Mouse (Mus musculus) cortical plate, adult 2 months (tissue): ENCODE measurements around the gene Rnf213.

Experiments
- CTCF ChIP-seq: fragments of 200-500 bp; IDR thresholded peaks from 2 replicates; pipeline ENCODE4 v1.5.1; 2011; ENCODE audit warnings: mild to moderate bottlenecking, control low read depth, low read length; ENCODE audit not compliant: insufficient read depth; ENCODE audit errors: extremely low read depth
- POLR2A ChIP-seq: fragments of 200-500 bp; IDR thresholded peaks from 2 replicates; pipeline ENCODE4 v1.6.1; 2011; ENCODE audit warnings: mild to moderate bottlenecking, low read length, control low read depth; ENCODE audit not compliant: insufficient read depth; ENCODE audit errors: extremely low read depth

DNA sequence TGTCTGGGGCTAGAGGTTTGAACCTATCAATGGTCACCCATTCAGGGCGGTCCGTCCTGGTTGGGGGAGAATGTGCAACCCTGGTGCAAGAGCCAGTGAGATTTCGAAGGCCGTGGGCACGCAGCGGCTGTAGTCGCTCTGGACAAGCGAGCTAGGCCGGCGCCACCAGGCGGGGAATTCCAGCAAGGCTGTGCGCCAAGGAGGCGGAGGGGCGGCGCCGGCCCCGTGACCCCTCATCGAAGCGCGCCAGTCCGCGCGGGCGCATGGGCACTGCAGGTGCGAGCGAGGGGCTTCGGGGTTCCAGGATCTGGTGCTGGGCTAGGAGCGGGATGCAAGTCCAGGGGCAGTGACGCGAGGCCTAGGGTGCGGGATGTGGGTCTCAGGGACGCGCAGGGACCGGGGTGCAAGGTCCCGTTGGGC is 3.0 kb upstream of the Rnf213 start:
- no peak for TF ChIP-seq POLR2A
- no peak for TF ChIP-seq CTCF
